Mouse (Mus musculus) bone marrow, adult 2 months (tissue): ENCODE measurements around the gene Igsf21.

Source experiments
- CTCF ChIP-seq: fragments of 200-500 bp; IDR thresholded peaks from 2 replicates; pipeline ENCODE4 v1.5.1; 2011; ENCODE audit warnings: low read length, control low read depth; ENCODE audit not compliant: control insufficient read depth, insufficient read depth
- POLR2A ChIP-seq: fragments of 200-500 bp; IDR thresholded peaks from 2 replicates; pipeline ENCODE4 v1.6.1; 2011; ENCODE audit warnings: low read depth, mild to moderate bottlenecking, control low read depth, low read length, borderline replicate concordance; ENCODE audit not compliant: control insufficient read depth

DNA sequence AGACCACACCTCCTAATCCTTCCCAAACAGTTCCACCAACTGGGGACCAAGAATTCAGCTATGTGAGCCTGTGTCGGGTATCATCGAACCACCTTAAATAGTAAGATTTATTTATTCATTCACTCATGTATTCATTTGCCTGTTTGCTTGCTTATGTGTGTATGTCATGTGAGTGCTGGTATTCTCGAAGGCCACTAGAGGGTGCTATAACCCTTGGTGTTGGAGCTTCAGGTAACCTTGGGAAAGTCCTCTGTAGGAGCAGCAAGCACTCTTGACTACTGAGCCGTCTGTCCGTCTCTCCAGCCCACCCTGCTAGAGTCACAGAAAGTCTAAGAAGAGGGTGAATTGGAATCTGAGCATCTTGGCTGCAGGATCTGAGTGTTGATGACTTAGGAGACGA lies 103.4 kb downstream of the Igsf21 start:
- TF ChIP-seq POLR2A (no peak), CTCF (no peak)
